Mouse (Mus musculus) T-helper 2 cell (primary cell): Measurements from ENCODE around the gene Slc8a1.

Source experiments
- in situ Hi-C: fragments of 300-600 bp; cut with MboI, MseI; formaldehyde crosslinking; loops from one replicate; pipeline ENCODE4 v1.15.1; 2025; ENCODE audit warnings: high pct_unique_total_duplicates

Gene Slc8a1

DNA sequence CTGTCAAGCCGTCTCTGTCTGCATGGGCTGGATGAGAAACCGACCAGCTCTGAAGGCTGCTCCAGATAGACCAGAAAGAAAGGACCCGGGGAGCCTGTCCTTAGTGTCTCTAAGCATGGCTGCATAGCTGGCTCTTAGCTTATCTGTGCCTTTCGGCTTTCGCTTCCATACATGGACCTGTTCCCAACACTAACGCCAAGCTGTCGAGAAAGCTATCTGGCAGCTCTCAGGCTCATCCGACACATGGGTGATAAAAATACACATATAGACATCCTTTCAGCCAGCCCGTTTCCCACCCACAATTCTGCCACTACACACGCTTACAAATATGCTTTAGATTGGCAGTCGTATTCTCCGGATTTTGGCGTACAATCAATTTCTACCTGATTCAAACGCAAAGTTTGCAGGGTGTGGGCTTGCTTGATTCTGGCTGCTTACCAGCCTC, at the start of gene Slc8a1:
Slc8a1 (minus strand) TSS at position 67 of the 445 bp plus-strand sequence.
- in situ Hi-C loops = no loop called here

DNA sequence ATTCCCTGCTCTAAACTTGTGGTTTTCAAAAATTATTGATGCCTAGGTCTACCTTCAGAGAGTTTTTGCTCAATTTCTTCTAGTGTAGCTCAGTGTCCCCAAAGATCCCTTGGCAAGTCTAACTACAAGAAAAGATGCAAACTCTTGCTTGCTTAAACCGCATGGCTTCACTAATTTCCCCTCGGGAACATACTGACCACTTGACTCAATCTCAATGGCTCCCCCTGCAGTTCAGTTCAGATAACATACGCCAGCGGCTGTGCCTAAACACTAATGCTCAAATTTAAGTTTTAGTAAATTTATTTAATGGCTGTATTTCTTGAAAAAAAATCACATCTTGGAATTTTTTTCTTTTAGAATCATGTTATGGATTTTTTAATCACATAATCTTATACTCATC, 49.2 kb upstream of the Slc8a1 start:
- in situ Hi-C loops = no loop called here

GRCm38 (mm10) chr17:81782326-81782725, 44.1 kb upstream of the Slc8a1 start:
- in situ Hi-C loops = no loop called here

DNA sequence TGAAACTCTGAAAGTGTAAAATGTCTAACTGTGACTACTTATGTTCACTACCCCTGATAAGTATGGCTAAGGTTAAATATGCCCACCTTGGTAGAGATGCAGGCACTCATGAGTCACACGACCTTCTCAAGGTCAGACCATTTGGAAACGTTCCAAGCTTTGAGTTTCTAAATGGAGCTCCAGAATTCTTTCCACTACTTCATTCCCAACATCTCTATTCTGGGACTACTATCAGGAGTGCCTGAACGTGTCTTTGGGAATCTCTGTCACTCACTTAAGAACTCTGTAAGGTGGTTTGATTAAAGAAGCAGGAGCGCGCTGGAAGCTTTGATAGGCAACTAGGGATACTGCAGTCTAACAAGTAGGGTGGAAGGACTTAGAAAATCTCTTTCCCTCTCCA, 43.3 kb upstream of the Slc8a1 start:
- in situ Hi-C loops = no loop called here

DNA sequence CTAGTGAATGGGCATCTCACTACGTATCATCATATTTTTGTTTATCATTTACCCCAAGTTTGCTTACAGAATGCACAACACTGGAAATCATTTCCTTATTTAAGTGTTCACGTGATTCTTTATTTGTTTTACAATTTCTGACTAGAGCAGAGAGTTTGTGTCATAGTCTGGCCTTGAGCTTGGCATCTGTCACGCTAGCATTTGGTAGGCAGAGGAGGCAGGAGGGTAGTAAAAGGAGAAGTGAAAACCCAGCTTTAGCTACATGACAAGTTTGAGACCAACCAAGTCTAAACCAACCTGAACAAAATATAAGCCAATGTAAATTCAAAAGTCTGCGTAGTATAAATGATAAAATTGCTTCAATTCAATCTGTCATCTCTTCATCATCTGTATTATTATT, 41.7 kb upstream of the Slc8a1 start:
- in situ Hi-C loops = no loop called here

DNA sequence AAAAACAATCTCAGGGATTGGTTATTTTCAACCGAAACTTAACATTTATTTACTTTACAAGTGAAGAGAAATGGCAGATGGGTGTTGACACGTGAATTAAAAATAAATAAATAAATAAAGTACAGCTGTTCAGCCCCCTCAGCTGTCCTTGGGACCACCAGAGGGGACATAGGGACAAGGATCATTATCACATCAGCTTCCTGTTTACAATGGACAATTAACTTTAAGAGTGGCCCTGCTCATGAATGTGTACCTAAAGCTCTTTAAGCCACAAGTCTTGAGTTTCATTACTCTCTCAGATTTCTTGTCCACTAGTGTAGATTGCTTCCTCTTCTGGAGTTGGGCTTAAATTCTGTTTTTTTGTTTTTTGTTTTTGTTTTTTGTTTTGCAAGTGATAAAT, 12.5 kb upstream of the Slc8a1 start:
- in situ Hi-C loops = no loop called here

GRCm38 (mm10) chr17:81743034-81743433, 4.9 kb upstream of the Slc8a1 start:
- in situ Hi-C loops = no loop called here

DNA sequence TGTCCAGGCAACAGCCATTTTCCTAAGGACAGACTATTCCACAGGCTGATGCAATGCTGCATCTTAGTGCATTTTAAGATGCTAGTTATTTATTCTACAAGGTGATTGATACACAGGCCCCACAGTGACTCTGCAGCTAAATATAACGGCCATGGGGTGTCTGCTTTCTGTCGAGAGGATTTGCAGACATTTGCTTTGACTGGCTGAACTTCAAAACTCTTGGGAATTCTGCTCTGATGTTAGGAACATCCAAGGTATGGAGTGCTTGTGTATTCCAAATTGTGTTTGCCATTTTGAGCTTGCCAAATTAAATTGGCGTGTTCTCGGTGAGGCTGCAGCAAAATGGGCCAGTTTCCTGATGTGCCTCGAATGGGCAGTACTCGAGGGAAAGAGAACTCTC, 2.4 kb upstream of the Slc8a1 start:
- in situ Hi-C loops = no loop called here

- in situ Hi-C loops = no loop called here
These were observed 398 bp downstream of the Slc8a1 start for GRCm38 (mm10) chr17:81737779-81738178.

DNA sequence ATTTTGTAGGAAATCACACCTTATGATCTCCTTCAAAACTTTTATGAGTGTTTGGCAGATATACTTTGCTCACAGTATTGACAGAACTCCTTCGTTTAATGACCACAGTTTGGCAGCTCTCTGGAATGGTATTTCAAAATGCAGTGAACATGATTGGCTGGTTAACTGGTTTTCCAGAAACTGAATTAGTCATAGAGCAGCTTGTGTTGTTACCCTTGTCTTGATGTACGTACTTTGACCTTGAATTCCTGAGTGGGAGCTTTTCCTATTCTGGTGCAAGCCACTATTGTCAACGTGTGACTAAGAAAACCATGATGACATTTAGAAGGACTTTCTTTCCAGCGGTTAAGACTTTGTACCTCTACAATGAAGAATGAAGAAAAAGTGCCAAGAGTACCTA, 868 bp downstream of the Slc8a1 start:
- in situ Hi-C loops = no loop called here

GRCm38 (mm10) chr17:81735583-81735982, 2.6 kb downstream of the Slc8a1 start:
- in situ Hi-C loops = no loop called here

- in situ Hi-C loops = no loop called here
These were observed 8.3 kb downstream of the Slc8a1 start for GRCm38 (mm10) chr17:81729891-81730290.

DNA sequence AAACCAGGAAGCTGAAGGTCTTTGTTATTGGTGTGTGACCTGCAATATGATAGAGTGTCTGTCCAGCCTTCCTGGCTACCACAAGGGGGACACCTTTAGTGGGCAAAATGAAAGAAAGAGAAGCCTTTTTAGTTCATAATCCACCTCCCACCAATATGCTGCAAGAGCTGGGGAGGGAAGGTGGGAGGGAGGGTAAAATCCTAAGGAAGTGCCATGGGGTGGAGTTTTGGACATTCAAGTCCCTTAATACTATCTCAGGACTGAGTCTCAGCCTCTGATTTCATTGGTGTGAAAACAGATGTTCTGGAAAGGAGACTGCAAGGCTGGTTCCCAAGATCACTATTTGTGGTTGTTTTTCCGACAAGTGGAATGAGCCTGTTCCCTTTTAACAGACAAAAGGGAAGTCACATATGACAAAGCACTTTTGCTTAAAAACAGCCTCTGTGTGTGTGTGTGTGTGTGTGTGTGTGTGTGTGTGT, 25.9 kb downstream of the Slc8a1 start:
- in situ Hi-C loops = no loop called here

DNA sequence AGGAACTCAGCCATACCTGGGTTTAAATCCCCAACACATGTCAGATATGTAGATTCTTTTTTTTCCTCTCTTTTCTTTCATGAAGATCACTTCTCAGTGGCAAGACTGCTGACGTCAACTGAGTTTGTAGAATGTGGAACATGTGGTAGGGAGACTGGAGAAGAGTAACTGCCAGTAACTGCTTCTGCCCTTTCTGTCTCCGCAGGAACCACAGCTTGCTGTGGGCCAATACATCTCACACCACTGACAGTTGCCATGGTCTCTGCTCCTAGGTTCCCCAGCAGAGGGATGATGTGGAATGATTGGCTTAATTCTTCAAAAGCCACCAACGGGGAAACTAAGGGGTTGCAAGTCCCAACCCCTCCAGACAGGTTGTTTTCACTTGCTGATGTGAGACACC, 33.4 kb downstream of the Slc8a1 start:
- in situ Hi-C loops = no loop called here

GRCm38 (mm10) chr17:81703258-81703657, 34.9 kb downstream of the Slc8a1 start:
- in situ Hi-C loops = no loop called here

GRCm38 (mm10) chr17:81701701-81702100, 36.5 kb downstream of the Slc8a1 start:
- in situ Hi-C loops = no loop called here

GRCm38 (mm10) chr17:81698789-81699188, 39.4 kb downstream of the Slc8a1 start:
- in situ Hi-C loops = no loop called here

DNA sequence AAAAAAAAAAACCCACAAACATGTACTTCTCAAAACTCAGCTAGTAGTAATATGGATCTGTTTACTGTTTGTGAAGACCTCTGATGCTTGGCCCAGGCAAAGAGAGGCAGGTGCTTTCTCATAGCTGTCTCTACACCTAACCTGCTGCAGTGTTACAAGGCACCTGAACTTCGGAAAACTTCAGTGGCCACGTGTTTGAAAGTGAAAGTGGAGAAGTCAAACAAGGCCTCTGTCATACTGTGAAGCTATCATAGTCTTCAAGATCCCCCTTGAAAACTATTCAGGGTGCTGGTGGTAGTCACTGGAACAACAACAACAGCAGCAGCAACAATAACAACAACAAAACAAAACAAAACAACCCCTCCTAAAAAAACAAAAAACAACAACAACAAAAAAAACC, 40.5 kb downstream of the Slc8a1 start:
- in situ Hi-C loops = no loop called here

GRCm38 (mm10) chr17:81694977-81695376, 43.2 kb downstream of the Slc8a1 start:
- in situ Hi-C loops = no loop called here

DNA sequence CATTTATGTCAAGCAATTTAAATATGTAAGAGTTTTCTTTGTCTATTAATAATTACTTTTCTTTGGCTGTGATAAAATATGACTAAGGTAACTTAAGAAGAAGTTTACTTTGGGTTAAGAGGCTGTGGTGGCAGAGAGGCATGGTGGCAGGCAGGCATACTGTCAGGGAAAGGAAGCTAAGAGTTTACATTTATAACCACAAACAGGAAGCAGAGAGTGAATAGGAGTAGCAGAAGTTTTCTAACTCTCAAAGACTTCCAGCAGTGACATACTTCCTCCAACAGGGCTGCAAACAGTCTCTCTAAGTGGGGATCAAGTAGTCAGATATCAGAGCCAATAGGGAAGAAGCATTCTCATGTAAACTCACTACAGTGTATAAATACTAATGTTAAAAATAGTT, 58.6 kb downstream of the Slc8a1 start:
- in situ Hi-C loops = no loop called here

GRCm38 (mm10) chr17:81677450-81677849, 60.7 kb downstream of the Slc8a1 start:
- in situ Hi-C loops = no loop called here

- in situ Hi-C loops = no loop called here
These were observed 62.0 kb downstream of the Slc8a1 start for GRCm38 (mm10) chr17:81676203-81676602.

DNA sequence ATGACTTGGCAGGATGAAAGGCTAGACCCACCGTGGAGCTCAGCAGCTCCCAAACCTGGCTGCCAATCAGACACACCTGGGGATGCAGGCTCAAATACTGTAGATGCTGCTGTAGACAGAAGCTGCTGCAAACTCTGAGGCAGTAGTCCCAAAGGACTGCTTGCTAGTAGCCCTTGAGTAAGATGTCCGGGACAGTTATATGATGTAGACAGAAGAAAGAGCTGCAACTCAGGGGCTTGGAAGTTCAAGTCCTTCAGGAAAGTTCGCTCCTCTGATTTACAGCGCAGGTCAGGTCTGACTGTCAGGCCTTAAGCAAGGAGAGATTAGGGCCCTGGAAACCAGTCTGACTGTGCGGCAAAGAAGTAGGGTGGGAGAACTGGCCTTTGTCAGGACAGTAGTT, 66.9 kb downstream of the Slc8a1 start:
- in situ Hi-C loops = no loop called here
